Mouse (Mus musculus) bone marrow, adult 2 months (tissue): ENCODE measurements around the gene Pipox.

Source experiments
- CTCF ChIP-seq: fragments of 200-500 bp; IDR thresholded peaks from 2 replicates; pipeline ENCODE4 v1.5.1; 2011; ENCODE audit warnings: low read length, control low read depth; ENCODE audit not compliant: control insufficient read depth, insufficient read depth
- POLR2A ChIP-seq: fragments of 200-500 bp; IDR thresholded peaks from 2 replicates; pipeline ENCODE4 v1.6.1; 2011; ENCODE audit warnings: low read depth, mild to moderate bottlenecking, control low read depth, low read length, borderline replicate concordance; ENCODE audit not compliant: control insufficient read depth

DNA sequence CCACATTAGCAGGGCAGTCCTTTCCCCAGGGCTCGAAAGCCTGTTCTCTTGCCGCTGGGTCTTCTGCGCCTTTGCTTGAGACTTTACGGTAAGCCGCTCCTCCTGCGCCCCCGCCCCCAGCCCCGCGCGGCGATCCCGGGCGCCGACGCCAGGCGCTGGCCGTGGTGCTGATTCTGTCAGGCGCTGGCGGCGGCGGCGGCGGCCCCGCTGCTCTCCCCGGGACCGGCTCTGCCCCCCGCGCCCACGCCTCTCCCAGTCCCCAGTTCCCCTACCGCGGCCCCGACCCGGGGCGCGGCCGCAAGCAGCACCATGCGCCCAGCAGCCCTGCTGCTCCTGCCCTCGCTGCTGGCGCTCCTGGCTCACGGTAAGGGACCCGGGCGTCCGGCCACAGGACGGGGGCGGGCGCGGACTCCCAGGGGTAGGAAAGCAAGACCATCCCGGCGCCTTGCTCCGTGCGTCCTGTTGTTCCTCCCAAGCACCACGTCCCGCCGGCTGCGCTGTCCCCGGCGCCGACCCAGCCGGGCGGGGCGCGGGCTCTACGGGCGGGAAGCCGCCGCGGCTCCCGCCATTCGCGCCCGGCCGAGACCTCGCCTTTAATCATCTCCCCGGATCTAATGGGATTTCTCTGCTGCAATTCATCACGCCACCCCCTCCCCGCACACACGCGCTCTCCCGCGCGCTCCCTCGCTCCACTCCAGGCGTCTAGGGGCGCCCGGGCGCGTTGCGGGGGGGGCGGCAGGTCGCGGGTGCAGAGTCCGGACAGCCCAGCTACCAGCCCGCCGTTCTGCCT is 37.0 kb upstream of the Pipox start, which contains the start of gene Sez6:
- no peak for TF ChIP-seq CTCF
- TF ChIP-seq POLR2A: no peak
